Mouse (Mus musculus): Measurements from ENCODE around the gene Iqca.

GRCm38 (mm10) chr1:90009188-90009587 is 144.0 kb downstream of the Iqca start:
- TF ChIP-seq POLR2A (IDR thresholded peaks at IDR 0.05; ENCODE audit: insufficient read length, low read depth) (no peak), TCF12 (IDR thresholded peaks at IDR 0.05; ENCODE audit: insufficient read depth, poor library complexity, severe bottlenecking) (no peak), POLR2AphosphoS2 (IDR thresholded peaks at IDR 0.05; ENCODE audit: insufficient read length, low read depth) (no peak), SRF (IDR thresholded peaks at IDR 0.05; ENCODE audit: control insufficient read depth, insufficient read length, low read depth) (no peak), MYOG (IDR thresholded peaks at IDR 0.05; ENCODE audit: control insufficient read depth in 1 of 3, insufficient read depth in 1 of 3, insufficient read length in 2 of 3, low read depth in 2 of 3) (no peak), USF1 (IDR thresholded peaks at IDR 0.05; ENCODE audit: low read depth) (no peak), E2F4 (IDR thresholded peaks at IDR 0.05; ENCODE audit: insufficient read depth) (no peak), MAX (IDR thresholded peaks at IDR 0.05; ENCODE audit: low read depth) (no peak), MYOD1 (IDR thresholded peaks at IDR 0.05; ENCODE audit: control insufficient read depth in 1 of 3, insufficient read length in 2 of 3, low read depth in 2 of 3) (no peak), CEBPB (IDR thresholded peaks at IDR 0.05; ENCODE audit: insufficient read depth, poor library complexity, severe bottlenecking) (no peak), REST (IDR thresholded peaks at IDR 0.05; ENCODE audit: insufficient read depth, insufficient read length) (no peak), TCF3 (IDR thresholded peaks at IDR 0.05; ENCODE audit: insufficient read length, low read depth) (no peak)

Measured in myocyte (in vitro differentiated cells).